Mouse (Mus musculus) midbrain, embryonic 11.5 days (tissue): ENCODE results near the gene Ica1. TPM values are rescaled to one million over a fixed set of nuclear protein-coding genes. Genes with fewer than 3 reads are reported as not detected.

Experiments
- ATAC-seq: fragments of 200-750 bp; cut with Nextera tagmentation; 2 replicates; pipeline ENCODE4 v1.8.0; 2017; ENCODE audit warnings: moderate TSS enrichment, moderate library complexity; ENCODE audit not compliant: low FRiP score
- DNase-seq: peaks from one replicate; pipeline ENCODE4 v3.0.0; 2015; ENCODE audit warnings: low spot score; ENCODE audit errors: missing footprints
- H3K27ac ChIP-seq: fragments of 300-500 bp; sonication (generic); 2 replicates; pipeline ENCODE4 v1.5.1; 2014; ENCODE audit warnings: low read depth, low read length
- H3K27me3 ChIP-seq: fragments of 300-500 bp; sonication (generic); 2 replicates; pipeline ENCODE4 v1.6.1; 2014; ENCODE audit warnings: mild to moderate bottlenecking, low read length, moderate library complexity, mixed read lengths; ENCODE audit not compliant: control insufficient read depth, insufficient read depth
- H3K36me3 ChIP-seq: fragments of 300-500 bp; sonication (generic); 2 replicates; pipeline ENCODE4 v1.6.1; 2014; ENCODE audit warnings: mild to moderate bottlenecking, low read length, moderate library complexity, mixed read lengths; ENCODE audit not compliant: control insufficient read depth, insufficient read depth
- H3K4me1 ChIP-seq: fragments of 300-500 bp; sonication (generic); 2 replicates; pipeline ENCODE4 v1.6.1; 2014; ENCODE audit warnings: low read length; ENCODE audit not compliant: control insufficient read depth, insufficient read depth
- H3K4me2 ChIP-seq: fragments of 300-500 bp; sonication (generic); 2 replicates; pipeline ENCODE4 v1.6.1; 2014; ENCODE audit warnings: mild to moderate bottlenecking, moderate library complexity
- H3K4me3 ChIP-seq: fragments of 300-500 bp; sonication (generic); 2 replicates; pipeline ENCODE4 v1.5.1; 2014; ENCODE audit warnings: low read depth, low read length
- H3K9ac ChIP-seq: fragments of 300-500 bp; sonication (generic); 2 replicates; pipeline ENCODE4 v1.6.1; 2014; ENCODE audit warnings: low read length
- H3K9me3 ChIP-seq: fragments of 300-500 bp; sonication (generic); 2 replicates; pipeline ENCODE4 v1.6.1; 2016; ENCODE audit warnings: low read length; ENCODE audit not compliant: control insufficient read depth
- WGBS: fragments of 180-500 bp; shearing (Covaris S2); extraction: QIAGEN DNeasy Blood & Tissue Kit; methylation state at CpG from one replicate; pipeline ENCODE4 v1.1.7; 2014; 5-methylcytosine and 5-hydroxymethylcytosine counted together
- polyA plus RNA-seq: library from polyadenylated mRNA; unstranded; fragments of >200 nt; fragmentation: Nextera tagmentation; extraction: Ambion mirVana; gene quantifications from 2 replicates; pipeline ENCODE4 v1.2.1, GENCODE M21; 2014

The Ica1 gene
- polyA plus RNA-seq, 1 experiment from 2014 or later = 15.9 TPM

DNA sequence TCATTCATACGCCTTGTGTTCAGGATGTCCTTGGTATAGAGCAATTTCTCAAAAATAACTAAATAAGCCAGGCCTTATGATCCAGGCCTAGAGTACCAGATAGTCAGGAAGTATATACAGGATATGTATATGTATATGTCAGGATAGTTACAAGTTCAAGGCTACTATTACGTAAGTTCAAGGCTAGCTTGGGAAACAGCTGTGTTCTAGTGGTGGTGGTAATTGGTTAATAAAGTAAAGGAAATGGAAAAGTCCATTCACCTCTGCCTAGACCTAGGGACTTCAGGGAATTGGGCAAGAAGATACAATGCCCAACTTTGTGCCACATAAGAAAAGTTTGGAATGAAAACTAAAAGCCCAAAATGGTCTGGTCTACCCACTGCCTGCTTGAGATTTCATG is 61.7 kb downstream of the Ica1 start:
- Histone ChIP-seq H3K9me3 (no peaks in the 10 kb centered on the region), H3K27ac (no peak overlapping the region), H3K4me2 (no peak overlapping the region), H3K4me3 (no peak overlapping the region), H3K27me3 (no peaks in the 10 kb centered on the region), H3K36me3 (no peaks in the 10 kb centered on the region), H3K4me1 (no peaks in the 10 kb centered on the region), H3K9ac (no peak overlapping the region)
- 87% methylated on average over 2 of the region's 2 CpGs for WGBS
- ATAC-seq (no peak), DNase-seq (no peak)

DNA sequence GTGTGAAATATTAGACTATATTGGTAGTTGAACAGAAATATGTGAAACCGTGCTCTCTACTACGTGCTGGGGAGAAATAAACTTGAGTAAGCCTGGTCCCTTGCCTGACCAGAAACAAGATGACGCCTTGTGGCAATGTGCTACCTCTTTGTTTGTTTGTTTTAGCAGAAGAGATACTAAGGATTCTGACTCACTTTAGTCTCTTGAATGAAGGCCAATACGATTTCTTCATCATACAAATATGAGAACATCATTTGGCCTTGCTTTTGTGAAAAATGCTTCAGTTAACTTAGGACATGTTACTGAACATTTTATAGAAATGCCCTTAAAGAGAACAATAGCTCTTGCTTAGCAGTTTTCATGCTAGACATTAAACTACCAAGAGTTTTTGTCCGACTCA is 67.0 kb downstream of the Ica1 start:
- Histone ChIP-seq H3K27ac (no peak overlapping the region), H3K9me3 (no peaks in the 10 kb centered on the region), H3K27me3 (no peaks in the 10 kb centered on the region), H3K4me1 (no peaks in the 10 kb centered on the region), H3K36me3 (no peaks in the 10 kb centered on the region), H3K4me3 (no peak overlapping the region), H3K9ac (no peak overlapping the region), H3K4me2 (no peak overlapping the region)
- DNase-seq (no peak), ATAC-seq (no peak)
- WGBS = 87% methylated on average over 5 of the region's 5 CpGs

DNA sequence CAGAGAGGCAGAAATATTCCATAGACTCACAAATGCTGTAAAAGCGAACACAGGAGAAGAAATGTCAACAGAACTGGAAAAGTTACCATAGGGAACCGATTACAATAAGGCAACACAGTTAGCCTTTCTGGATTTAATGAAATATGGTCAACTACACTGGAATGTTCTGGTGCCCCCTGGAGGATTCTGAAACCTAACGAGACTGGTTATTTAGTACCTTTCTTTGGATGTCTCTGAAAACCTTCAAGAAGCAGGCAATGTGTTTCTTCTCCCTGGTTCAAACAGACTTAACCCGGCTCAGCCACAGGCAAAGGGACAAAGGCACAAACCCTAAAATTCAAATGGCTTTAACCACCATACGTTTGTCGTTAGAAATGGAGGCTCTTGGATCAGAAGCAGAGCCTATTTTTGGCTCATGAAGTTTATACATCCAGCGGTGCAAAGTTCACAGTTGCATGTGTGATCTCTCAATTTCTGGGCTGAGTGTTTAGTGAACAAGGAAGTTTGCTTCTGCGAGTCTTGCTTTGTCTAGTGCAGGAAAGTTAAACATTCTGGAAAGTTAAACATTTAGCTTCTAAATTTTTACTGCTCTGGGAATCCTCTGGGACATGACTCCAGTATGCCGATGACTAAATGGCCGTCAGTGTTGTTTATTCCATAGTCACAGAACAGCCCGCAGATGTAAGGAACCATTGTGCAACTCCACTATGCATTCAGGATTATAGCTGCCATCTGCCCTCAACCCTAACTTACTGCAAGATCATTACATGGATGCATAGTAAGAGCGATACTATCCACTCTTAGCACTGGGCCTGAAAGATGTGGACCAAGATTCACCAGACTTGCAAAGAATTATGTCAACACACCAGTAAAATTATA is 83.4 kb downstream of the Ica1 start:
- H3K9ac ChIP-seq = no peak overlapping the region
- no peak for ATAC-seq

DNA sequence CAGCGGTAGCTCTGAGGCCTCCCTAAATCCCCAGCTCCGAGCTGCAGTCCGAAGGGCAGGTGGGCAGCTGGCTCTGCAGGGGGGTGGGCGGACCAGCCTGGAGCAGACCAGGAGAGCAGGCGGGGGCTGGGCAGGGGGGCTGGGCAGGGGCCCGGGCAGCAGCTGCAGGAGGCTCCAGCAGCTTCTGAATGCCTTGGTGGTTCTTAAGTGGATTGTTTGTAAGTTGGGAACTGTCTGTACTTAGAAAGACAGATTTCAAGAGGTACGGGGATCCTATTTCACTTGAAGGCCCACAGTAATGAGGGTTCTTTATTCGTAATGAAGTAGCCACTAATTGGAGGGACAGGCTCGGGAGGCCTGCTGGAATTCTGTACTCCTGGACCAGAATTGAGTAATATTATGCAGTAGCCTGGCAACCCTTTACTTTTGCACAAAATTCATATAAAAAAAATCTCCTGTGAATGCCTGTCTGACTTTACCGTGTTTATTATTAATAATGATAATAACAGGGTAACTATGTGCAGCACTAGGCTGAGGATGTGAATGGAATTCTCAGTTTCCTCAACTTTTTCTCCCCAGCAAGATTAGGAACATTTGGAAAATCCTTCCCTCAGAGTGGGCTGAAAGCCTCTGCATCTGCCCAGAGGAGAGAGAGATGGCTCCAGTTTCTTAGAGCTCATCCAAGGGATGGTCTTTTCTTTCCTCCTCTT is 84.2 kb downstream of the Ica1 start:
- ATAC-seq (peak; percentile 95), DNase-seq (peak; percentile 86)
- no peak overlapping the region for H3K9ac ChIP-seq
- no peaks in the 10 kb centered on the region for H3K27me3 ChIP-seq
- H3K36me3 ChIP-seq = no peaks in the 10 kb centered on the region
- peak overlapping the region; percentile 64; the same call in 1 of the 2 replicates for H3K27ac ChIP-seq
- no peak overlapping the region for H3K4me3 ChIP-seq
- no peak overlapping the region for H3K4me2 ChIP-seq
- H3K9me3 ChIP-seq = no peaks in the 10 kb centered on the region
- H3K4me1 ChIP-seq = peaks cover 14% of the 10 kb centered on the region
- 9% methylated on average over 10 of the region's 10 CpGs for WGBS

More for the DNA sequence above, 83.4 kb downstream of the Ica1 start:
- Histone ChIP-seq H3K4me3 (no peak overlapping the region), H3K27me3 (no peaks in the 10 kb centered on the region), H3K36me3 (no peaks in the 10 kb centered on the region), H3K4me2 (no peak overlapping the region), H3K9me3 (no peaks in the 10 kb centered on the region), H3K4me1 (peaks cover 14% of the 10 kb centered on the region), H3K27ac (peak overlapping the region; percentile 30; the same call in 1 of the 2 replicates)
- 72% methylated on average over 12 of the region's 12 CpGs for WGBS
- DNase-seq = peak; percentile 84

DNA sequence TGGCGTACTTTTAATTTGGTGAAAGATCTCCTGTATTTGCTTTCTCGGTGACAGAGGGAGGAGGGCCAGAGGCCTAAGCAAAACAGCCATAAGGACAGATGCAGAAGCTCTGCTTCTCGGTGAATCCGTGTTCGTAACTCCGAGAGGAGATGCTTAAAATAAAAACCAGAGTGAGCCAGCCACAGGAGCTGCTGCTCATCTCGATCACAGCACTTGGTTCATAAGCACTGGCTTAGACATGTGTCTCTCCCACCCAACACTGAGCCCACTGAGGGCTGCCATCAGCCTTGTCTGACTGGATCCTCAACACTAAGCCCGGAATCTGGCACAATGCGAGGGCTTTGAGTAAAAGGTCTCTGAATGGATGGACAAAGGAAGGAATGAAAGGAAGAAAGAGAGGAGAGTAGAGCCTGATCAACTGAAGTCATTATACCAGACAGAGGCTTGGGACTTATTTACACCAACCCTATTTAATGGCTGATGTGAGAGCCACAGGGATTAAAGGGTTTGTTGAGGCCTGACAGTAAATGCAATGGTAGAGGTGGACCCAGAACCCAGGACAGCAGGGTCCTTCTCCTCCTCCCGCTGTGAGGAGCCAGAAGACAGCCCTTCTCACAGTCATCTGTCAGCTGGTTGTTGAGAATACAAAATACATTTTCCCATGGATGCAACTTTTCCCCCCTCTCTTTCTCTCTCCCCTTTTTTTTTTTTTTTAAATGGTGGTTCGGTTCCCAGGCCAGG is 85.0 kb downstream of the Ica1 start:
- ATAC-seq (peak; percentile 66), DNase-seq (peak; percentile 89)
- Histone ChIP-seq H3K27ac (peak overlapping the region; percentile 64), H3K36me3 (no peaks in the 10 kb centered on the region), H3K9me3 (no peaks in the 10 kb centered on the region), H3K4me2 (no peak overlapping the region), H3K4me1 (peaks cover 14% of the 10 kb centered on the region), H3K27me3 (no peaks in the 10 kb centered on the region), H3K9ac (no peak overlapping the region), H3K4me3 (no peak overlapping the region)
- 26% methylated on average over 11 of the region's 11 CpGs for WGBS

DNA sequence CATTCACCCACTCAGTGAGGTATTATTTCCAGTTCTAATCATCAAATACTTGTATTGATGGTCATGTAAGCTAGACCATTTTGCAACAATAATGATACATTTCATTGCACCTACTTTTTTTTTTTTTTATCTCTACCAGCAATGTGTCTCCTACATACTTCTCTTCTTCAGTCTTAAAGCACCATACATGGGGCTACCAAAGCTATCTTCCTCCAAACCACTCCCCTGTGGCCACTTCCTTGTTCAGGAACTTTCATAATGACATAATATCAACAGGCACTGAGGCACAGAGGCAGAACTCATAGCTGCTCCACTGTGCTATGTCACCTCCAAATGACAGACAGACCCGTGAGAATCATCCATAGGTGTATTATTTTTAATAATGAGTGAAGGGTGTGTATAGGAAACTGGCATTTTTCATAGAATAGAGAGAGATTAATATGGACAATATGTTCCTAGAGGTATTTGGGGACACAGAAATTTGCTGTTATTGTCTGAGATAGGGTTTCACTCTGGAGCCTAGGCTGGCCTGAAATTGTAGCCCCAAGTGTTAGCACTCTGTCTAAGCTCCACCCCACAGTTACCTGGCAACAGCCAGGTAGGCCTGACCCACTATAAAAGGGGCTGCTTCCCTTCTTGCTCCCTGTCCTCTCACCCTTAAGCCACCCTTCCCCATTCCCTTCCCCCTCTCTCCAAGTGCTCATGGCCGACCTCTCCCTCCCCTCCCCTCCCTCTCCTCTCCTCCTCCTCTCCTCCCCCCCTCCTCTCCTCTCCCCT is 86.9 kb downstream of the Ica1 start:
- no peaks in the 10 kb centered on the region for H3K27me3 ChIP-seq
- WGBS = 64% methylated on average over 2 of the region's 2 CpGs
- ATAC-seq (no peak), DNase-seq (peak; percentile 72)
- no peaks in the 10 kb centered on the region for H3K36me3 ChIP-seq
- H3K9ac ChIP-seq = no peak overlapping the region
- peaks cover 14% of the 10 kb centered on the region for H3K4me1 ChIP-seq
- no peak overlapping the region for H3K27ac ChIP-seq
- H3K9me3 ChIP-seq = no peaks in the 10 kb centered on the region
- H3K4me2 ChIP-seq = no peak overlapping the region
- H3K4me3 ChIP-seq = no peak overlapping the region

DNA sequence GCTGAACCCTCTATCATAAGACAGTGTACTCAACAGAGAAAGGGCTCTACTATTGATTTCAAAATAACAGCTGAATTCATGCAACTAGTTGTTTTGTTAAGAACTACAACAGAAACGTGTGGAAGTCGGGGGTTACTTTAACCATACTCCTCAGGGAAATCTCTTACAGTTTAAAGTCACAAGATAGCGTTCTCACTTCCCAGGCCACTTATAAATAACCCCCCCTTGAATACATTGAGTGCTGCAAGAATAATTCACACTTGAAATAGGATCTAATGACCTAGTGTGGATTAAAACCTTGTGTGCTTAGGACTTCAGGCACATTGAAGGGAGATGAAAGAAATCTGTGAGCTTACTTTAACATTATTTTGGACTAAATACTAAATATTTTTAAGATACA is 87.8 kb downstream of the Ica1 start:
- DNase-seq (peak; percentile 73), ATAC-seq (no peak)
- H3K9ac ChIP-seq = no peak overlapping the region
- 76% methylated on average over 3 of the region's 3 CpGs for WGBS
- no peaks in the 10 kb centered on the region for H3K27me3 ChIP-seq
- no peaks in the 10 kb centered on the region for H3K36me3 ChIP-seq
- H3K4me3 ChIP-seq = no peak overlapping the region
- H3K4me2 ChIP-seq = no peak overlapping the region
- no peaks in the 10 kb centered on the region for H3K9me3 ChIP-seq
- peaks cover 14% of the 10 kb centered on the region for H3K4me1 ChIP-seq
- no peak overlapping the region for H3K27ac ChIP-seq

DNA sequence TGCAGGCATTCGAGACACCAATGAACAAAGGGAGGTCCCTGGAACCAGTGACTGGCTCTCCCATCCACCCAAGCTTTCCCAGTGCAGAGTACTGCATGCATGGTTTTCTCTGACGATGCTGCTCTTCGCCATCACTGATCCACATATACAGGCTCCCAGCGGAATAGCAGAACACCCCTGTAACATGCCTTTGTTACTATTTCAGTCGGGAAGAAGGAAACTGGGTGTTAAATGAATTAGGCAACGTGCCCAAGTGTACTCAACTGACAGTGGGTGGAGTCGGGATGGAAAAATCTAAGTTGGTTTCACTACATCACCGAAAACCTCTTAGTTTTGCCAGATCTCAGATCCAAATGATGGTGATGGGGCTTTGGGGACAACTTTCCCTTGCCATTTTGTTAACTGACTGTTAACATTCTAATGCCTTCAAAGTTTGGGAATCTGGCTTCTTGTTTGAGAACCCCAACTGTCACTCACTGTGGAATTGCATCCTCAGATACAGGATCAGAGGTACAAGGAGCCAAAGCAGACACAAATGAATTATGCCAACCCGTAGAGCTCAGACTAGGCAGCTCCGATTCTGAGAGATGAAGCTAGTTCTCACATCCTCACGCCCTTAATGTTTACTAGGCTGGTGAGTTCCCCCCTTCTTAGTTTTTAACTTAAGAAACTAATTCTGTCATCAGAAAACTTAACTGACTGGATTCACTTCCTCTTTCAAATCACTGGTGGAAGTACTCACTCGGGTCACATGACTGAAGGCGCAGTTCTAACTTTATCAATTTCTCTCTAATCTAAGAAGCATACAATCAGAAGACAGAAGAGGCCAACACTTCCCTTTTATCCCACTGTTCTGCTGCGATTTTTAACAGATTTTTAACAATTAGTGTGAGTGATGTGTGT is 91.4 kb downstream of the Ica1 start:
- no peak overlapping the region for H3K9ac ChIP-seq
- H3K9me3 ChIP-seq = no peaks in the 10 kb centered on the region
- no peaks in the 10 kb centered on the region for H3K4me1 ChIP-seq
- peak; percentile 68 for DNase-seq
- H3K4me2 ChIP-seq = no peak overlapping the region
- no peaks in the 10 kb centered on the region for H3K27me3 ChIP-seq
- H3K36me3 ChIP-seq = no peaks in the 10 kb centered on the region
- WGBS = 88% methylated on average over 14 of the region's 14 CpGs
- no peak overlapping the region for H3K4me3 ChIP-seq
- ATAC-seq = no peak
- no peak overlapping the region for H3K27ac ChIP-seq
